Mouse (Mus musculus): ENCODE measurements around the gene P4ha2.

GRCm38 (mm10) chr11:54119740-54120360, 20.0 kb downstream of the P4ha2 start:
- TF ChIP-seq POLR2A (IDR thresholded peaks at IDR 0.05; ENCODE audit: extremely low read depth, insufficient read depth, low read length), result no peak
- TF ChIP-seq CTCF (IDR thresholded peaks at IDR 0.05; ENCODE audit: low read depth, low read length), result no peak
